Mouse (Mus musculus) ES-Bruce4 (cell line): ENCODE results near the gene Acot2.
"Not testable (repeated sequence)": the region's sequence is repeated elsewhere in the genome, so short reads cannot be mapped to it uniquely, and the experiment has no call there.

Source experiments
- CTCF ChIP-seq: IDR thresholded peaks from one replicate; pipeline ENCODE4 v1.8.1; 2011; ENCODE audit warnings: low read depth, low read length
- POLR2A ChIP-seq: IDR thresholded peaks from one replicate; pipeline ENCODE4 v1.8.1; 2011; ENCODE audit warnings: low read length; ENCODE audit not compliant: insufficient read depth

DNA sequence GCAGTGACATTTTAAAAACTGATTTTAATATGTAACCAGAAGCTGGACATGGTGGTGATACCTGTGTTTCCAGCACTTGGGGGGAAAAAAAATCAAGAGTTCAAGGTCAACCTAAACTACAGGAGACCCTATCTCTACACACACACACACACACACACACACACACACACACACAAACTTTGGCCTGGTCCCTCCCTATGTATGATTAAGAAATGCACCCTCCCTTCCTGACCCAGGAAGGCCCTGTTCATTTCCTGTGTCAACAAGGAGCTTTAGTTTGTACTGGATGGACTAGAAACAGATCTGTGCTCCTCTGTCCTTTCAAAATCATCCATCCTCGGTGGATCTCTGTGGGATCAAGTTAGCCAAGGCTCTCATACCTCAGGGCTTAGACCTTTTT, 49.1 kb upstream of the Acot2 start:
- not testable (repeated sequence) for TF ChIP-seq CTCF, POLR2A
